Mouse (Mus musculus) C2C12 (cell line): ENCODE data around the gene Olfr874. TPM values are rescaled to one million over a fixed set of nuclear protein-coding genes. Genes with fewer than 3 reads are reported as not detected.

Source experiments
- H3K27me3 ChIP-seq: one replicate; pipeline ENCODE4 v1.6.1; 2011; ENCODE audit not compliant: control insufficient read depth, insufficient read depth, insufficient read length
- H3K36me3 ChIP-seq: one replicate; pipeline ENCODE4 v1.6.1; 2011; ENCODE audit not compliant: control insufficient read depth, insufficient read depth
- H3K4me3 ChIP-seq: one replicate; pipeline ENCODE4 v1.5.1; 2011; ENCODE audit warnings: mild to moderate bottlenecking, control low read depth; ENCODE audit not compliant: poor library complexity, insufficient read depth, severe bottlenecking
- H3K79me2 ChIP-seq: one replicate; pipeline ENCODE4 v1.6.1; 2011; ENCODE audit not compliant: control insufficient read depth, insufficient read depth
- H3K79me3 ChIP-seq: one replicate; pipeline ENCODE4 v1.6.1; 2011; ENCODE audit warnings: low read depth, control low read depth
- H3ac ChIP-seq: one replicate; pipeline ENCODE3; 2011; ENCODE audit warnings: low read depth; ENCODE audit not compliant: control insufficient read depth, insufficient read length
- CEBPB ChIP-seq: IDR thresholded peaks from one replicate; pipeline ENCODE4 v1.6.1; 2011; ENCODE audit warnings: low read depth, mild to moderate bottlenecking, control low read depth, moderate library complexity
- CTCF ChIP-seq: IDR thresholded peaks from one replicate; pipeline ENCODE4 v1.5.1; 2011; ENCODE audit not compliant: control insufficient read depth, insufficient read depth, insufficient read length
- FOSL1 ChIP-seq: IDR thresholded peaks from one replicate; pipeline ENCODE4 v1.8.0; 2011; ENCODE audit warnings: mild to moderate bottlenecking, low read length; ENCODE audit not compliant: poor library complexity, insufficient read depth, severe bottlenecking
- MAX ChIP-seq: IDR thresholded peaks from one replicate; pipeline ENCODE4 v1.6.1; 2011; ENCODE audit warnings: mild to moderate bottlenecking, control low read depth
- MYOD1 ChIP-seq: IDR thresholded peaks from one replicate; pipeline ENCODE4 v1.6.1; 2011; ENCODE audit warnings: low read depth; ENCODE audit not compliant: control insufficient read depth, insufficient read length
- MYOG ChIP-seq: IDR thresholded peaks from one replicate; pipeline ENCODE4 v1.6.1; 2011; ENCODE audit not compliant: control insufficient read depth, insufficient read length; ENCODE audit errors: extremely low read depth
- USF1 ChIP-seq: IDR thresholded peaks from one replicate; pipeline ENCODE4 v1.6.1; 2011; ENCODE audit warnings: low read depth, mild to moderate bottlenecking, control low read depth, moderate library complexity
- long read RNA-seq, 2 experiments: library from polyadenylated mRNA; unstranded; transcript quantifications; one replicate each; pipeline ENCODE4 v2.0.0; 2019 to 2020
- polyA plus RNA-seq: library from polyadenylated mRNA; unstranded; fragments of >200 nt; fragmentation: generic; extraction: Trizol; gene quantifications from one replicate; pipeline ENCODE4 v1.2.1, GENCODE M21; 2012; ENCODE audit warnings: missing spikeins

Olfr874 gene
- polyA plus RNA-seq: not detected
- long read RNA-seq, experiment 1: 0 reads
- long read RNA-seq, experiment 2: 0 reads

DNA sequence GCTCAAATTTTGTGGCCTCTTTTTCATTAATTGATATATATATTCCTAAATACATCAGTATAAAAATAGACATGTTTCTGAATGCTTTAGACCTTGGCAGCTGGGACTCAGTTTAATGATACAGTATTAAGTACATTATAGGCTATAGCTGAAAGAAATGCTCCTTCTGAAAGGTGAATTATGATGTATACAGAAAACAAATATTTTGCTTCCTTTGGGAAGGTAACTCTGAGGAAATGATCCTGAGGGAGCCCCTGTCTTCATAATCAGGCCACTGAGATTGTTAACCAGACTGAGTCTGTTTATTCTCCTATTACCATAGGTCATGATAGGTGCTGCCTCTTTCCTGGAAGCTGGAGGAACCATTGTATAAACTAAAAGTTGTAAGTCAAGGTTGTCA, at the start of gene Olfr874:
TSS of gene Olfr874 (plus strand) at position 301 of the 400 bp plus-strand sequence.
- TF ChIP-seq FOSL1 (no peak), CTCF (no peak), MAX (no peak), MYOG (no peak), MYOD1 (no peak), CEBPB (no peak), USF1 (no peak)
- no peak within 1 kb of the TSS for H3ac ChIP-seq
- H3K79me2 ChIP-seq: no peaks in the 10 kb centered on the region
- H3K27me3 ChIP-seq: no peaks in the 10 kb centered on the region
- no peak within 1 kb of the TSS for H3K4me3 ChIP-seq
- no peaks in the 10 kb centered on the region for H3K79me3 ChIP-seq
- no peaks in the 10 kb centered on the region for H3K36me3 ChIP-seq

- no peaks in the 10 kb centered on the region for H3K27me3 ChIP-seq
- TF ChIP-seq MAX: no peak
- TF ChIP-seq USF1: no peak
- no peak for TF ChIP-seq FOSL1
- TF ChIP-seq MYOG: no peak
- TF ChIP-seq CTCF: no peak
- TF ChIP-seq MYOD1: no peak
- TF ChIP-seq CEBPB: no peak
These were observed 28.8 kb upstream of the Olfr874 start, which contains the start of gene Olfr160 for GRCm38 (mm10) chr9:37716150-37716549. Gene Olfr160, minus strand, starts transcription at chr9:37716250.

GRCm38 (mm10) chr9:37734310-37734709, 10.6 kb upstream of the Olfr874 start:
- TF ChIP-seq FOSL1 (no peak), CTCF (no peak), MAX (no peak), MYOG (no peak), CEBPB (no peak), MYOD1 (no peak), USF1 (no peak)

More at GRCm38 (mm10) chr9:37716150-37716549, 28.8 kb upstream of the Olfr874 start, which contains the start of gene Olfr160:
- H3K36me3 ChIP-seq: no peaks in the 10 kb centered on the region
- H3K79me2 ChIP-seq: no peaks in the 10 kb centered on the region
- no peak within 1 kb of the TSS for H3K4me3 ChIP-seq
- no peaks in the 10 kb centered on the region for H3K79me3 ChIP-seq
- no peak within 1 kb of the TSS for H3ac ChIP-seq

DNA sequence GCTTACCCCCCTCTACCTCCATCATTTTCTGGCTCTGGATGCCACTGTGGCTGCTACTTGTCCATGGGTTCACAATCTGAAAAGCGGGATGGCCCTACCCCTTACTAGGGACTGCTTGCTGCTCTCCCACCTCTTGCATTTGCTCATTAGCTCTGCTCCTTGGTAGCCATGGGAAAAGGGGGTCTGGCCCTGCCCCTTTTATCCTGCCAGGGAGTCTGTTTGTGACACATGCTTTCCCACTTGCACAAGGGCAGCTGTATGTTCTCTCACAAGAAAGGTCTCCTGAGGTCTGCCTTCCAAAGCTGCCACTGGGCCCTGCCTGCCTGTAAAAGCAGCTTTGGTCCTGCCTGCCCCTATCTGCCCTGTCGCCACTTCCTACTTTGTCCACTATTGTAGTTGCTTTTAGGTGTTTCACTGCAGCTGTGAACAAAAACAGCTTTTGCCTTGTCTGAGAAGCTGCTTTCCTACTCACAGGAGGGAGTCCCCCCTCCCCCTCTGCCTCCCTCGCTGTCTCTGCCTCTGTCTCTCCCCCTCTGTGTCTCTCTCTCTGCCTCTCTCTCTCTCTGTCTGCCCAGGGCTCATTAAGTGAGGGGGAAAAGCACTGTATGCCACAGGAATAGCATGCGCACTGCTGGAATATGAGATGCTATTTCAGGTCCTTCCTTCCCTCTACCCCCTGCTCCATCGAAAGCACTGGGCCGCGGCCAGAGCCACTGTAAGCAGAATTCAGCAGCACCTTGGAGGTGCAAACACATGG, 5.6 kb downstream of the Olfr874 start:
- Histone ChIP-seq H3K4me3 (no peak overlapping the region), H3K27me3 (no peaks in the 10 kb centered on the region), H3K79me3 (no peaks in the 10 kb centered on the region), H3K79me2 (no peaks in the 10 kb centered on the region), H3K36me3 (no peaks in the 10 kb centered on the region), H3ac (no peak overlapping the region)
- TF ChIP-seq CEBPB: no peak

More at GRCm38 (mm10) chr9:37734310-37734709, 10.6 kb upstream of the Olfr874 start:
- Histone ChIP-seq H3K27me3 (no peaks in the 10 kb centered on the region), H3K79me3 (no peaks in the 10 kb centered on the region), H3ac (no peak overlapping the region), H3K79me2 (no peaks in the 10 kb centered on the region), H3K4me3 (no peak overlapping the region), H3K36me3 (no peaks in the 10 kb centered on the region)

GRCm38 (mm10) chr9:37751467-37751866, 6.6 kb downstream of the Olfr874 start:
- no peaks in the 10 kb centered on the region for H3K27me3 ChIP-seq
- H3K36me3 ChIP-seq: no peaks in the 10 kb centered on the region

More at GRCm38 (mm10) chr9:37751467-37751866, 6.6 kb downstream of the Olfr874 start:
- Histone ChIP-seq H3K79me3 (no peaks in the 10 kb centered on the region), H3K4me3 (no peak overlapping the region), H3K79me2 (no peaks in the 10 kb centered on the region), H3ac (no peak overlapping the region)
- TF ChIP-seq MYOD1 (no peak), MAX (no peak), MYOG (no peak), USF1 (no peak), FOSL1 (no peak), CTCF (no peak), CEBPB (no peak)
